Mouse (Mus musculus): Measurements from ENCODE around the gene Hivep3.

The Hivep3 gene

GRCm38 (mm10) chr4:120163242-120163641 is 429.7 kb downstream of the Hivep3 start:
- DNase-seq = no peak

- DNase-seq = no peak
Measured at GRCm38 (mm10) chr4:120164316-120164715, 430.7 kb downstream of the Hivep3 start.

GRCm38 (mm10) chr4:120167778-120168177 is 434.2 kb downstream of the Hivep3 start:
- no peak for DNase-seq

- DNase-seq = no peak
Measured at GRCm38 (mm10) chr4:120168346-120168745, 434.8 kb downstream of the Hivep3 start.

- no peak for DNase-seq
Measured at GRCm38 (mm10) chr4:120170387-120170936, 436.9 kb downstream of the Hivep3 start.

GRCm38 (mm10) chr4:120172050-120172684 is 438.6 kb downstream of the Hivep3 start:
- DNase-seq = no peak

- DNase-seq = no peak
Measured at GRCm38 (mm10) chr4:120179123-120179522, 445.5 kb downstream of the Hivep3 start.

GRCm38 (mm10) chr4:120180535-120180934 is 447.0 kb downstream of the Hivep3 start:
- no peak for DNase-seq

- DNase-seq = no peak
Measured at GRCm38 (mm10) chr4:120184374-120184991, 450.9 kb downstream of the Hivep3 start.

GRCm38 (mm10) chr4:120186441-120186840 is 452.9 kb downstream of the Hivep3 start:
- DNase-seq = no peak

- DNase-seq = no peak
Measured at GRCm38 (mm10) chr4:120186934-120187333, 453.4 kb downstream of the Hivep3 start.

All from spleen, adult 18-20 months (tissue).